Mouse (Mus musculus) E14TG2a.4 (cell line): ENCODE results near the gene Aif1.

ENCODE experiments used
- CTCF ChIP-seq: conservative IDR thresholded peaks from 2 replicates; pipeline ENCODE4 v1.5.1; 2014; ENCODE audit warnings: low read length
- NANOG ChIP-seq: IDR thresholded peaks from 2 replicates; pipeline ENCODE4 v1.6.1; 2014; ENCODE audit warnings: borderline replicate concordance, low read length, mixed read lengths
- POU5F1 ChIP-seq: IDR thresholded peaks from 2 replicates; pipeline ENCODE4 v1.6.1; 2014; ENCODE audit warnings: low read length, borderline replicate concordance

DNA sequence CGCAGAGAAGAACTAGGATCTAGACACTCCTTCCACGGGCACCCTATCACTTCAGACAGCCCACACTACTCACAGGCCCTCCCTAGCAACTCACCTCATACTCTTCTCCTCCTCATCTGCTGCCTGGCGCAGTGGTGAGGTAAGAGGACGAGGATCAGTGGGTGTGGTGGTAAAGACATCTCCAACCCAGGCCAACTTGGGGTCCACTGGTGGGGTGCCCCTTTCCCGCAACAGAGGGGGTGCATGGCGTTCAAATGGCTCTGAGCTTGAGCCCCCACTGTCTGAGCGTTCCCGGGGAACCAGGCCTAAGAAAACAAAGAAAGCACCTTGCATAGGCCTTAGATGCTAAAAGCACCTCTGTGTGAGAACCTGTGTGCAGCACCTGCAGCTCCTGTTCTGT, 18.6 kb downstream of the Aif1 start:
- TF ChIP-seq CTCF, result no peak
- no peak for TF ChIP-seq NANOG
- no peak for TF ChIP-seq POU5F1
